Mouse (Mus musculus) lung, postnatal 0 days (tissue): ENCODE data around the gene Ebf4.

Experiments
- CTCF ChIP-seq: IDR thresholded peaks from 2 replicates; pipeline ENCODE4 v1.5.1; 2016; ENCODE audit warnings: antibody characterized with exemption, mild to moderate bottlenecking
- EP300 ChIP-seq: IDR thresholded peaks from 2 replicates; pipeline ENCODE4 v1.6.1; 2016; ENCODE audit warnings: antibody characterized with exemption, mild to moderate bottlenecking, control low read depth

- TF ChIP-seq CTCF: peak; percentile 39
- no peak for TF ChIP-seq EP300
Measured at GRCm38 (mm10) chr2:130365211-130366094, 70.5 kb downstream of the Ebf4 start.
